Mouse (Mus musculus): Measurements from ENCODE around the gene Col4a1. TPM values are rescaled to one million over a fixed set of nuclear protein-coding genes. Genes with fewer than 3 reads are reported as not detected.
A peak's percentile ranks its signal among the peaks of the same experiment; 100 is the strongest.

Col4a1 gene
- total RNA-seq, 2 experiments from 2014 or later = 108 to 117 TPM

GRCm38 (mm10) chr8:11333746-11334145 is 21.1 kb upstream of the Col4a1 start:
- no peak for DNase-seq (ENCODE audit: low spot score in 2 of 2)

DNA sequence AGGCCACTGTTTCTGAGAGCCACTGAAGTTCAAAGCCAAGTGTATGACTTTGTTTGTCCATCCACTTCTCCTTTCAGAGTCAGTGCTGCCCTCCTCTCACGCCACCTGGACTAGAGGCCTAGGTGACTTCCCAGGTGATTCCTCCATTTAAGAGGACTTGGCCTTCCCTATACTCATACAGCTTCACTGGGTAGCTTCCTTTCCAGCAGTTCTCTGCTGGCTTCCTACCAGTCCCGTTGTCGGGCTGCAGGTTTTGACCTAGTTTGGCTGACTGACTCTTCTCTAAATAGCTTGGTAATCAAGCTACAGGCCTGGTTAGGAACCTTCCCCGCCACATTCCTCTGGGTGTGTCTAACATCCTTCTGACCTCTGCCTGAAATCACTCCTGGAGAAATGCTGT is 18.9 kb upstream of the Col4a1 start:
- no peak for DNase-seq (ENCODE audit: low spot score in 2 of 2)

GRCm38 (mm10) chr8:11327722-11328417 is 15.2 kb upstream of the Col4a1 start:
- no peak for DNase-seq (ENCODE audit: low spot score in 2 of 2)

DNA sequence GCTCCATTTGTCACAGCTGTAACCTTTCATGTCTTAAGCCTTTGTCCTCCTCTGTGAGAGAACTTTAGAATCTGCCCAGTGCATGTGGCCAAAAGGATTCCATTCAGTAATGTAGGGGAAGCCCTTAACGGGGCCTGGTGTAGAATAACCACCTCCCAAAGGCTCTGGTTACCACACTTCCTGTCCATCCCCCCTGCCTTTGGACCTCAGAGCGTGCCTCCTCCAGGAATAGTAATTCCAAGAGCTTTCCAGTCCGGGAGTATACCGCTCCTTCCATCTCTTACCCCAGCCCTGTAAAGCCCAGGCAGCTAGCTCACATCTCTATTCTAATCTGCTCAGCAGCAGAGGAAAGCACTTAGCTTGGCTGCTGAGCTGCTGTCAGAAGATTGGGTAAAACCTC is 14.7 kb upstream of the Col4a1 start:
- no peak for DNase-seq (ENCODE audit: low spot score in 2 of 2)

DNA sequence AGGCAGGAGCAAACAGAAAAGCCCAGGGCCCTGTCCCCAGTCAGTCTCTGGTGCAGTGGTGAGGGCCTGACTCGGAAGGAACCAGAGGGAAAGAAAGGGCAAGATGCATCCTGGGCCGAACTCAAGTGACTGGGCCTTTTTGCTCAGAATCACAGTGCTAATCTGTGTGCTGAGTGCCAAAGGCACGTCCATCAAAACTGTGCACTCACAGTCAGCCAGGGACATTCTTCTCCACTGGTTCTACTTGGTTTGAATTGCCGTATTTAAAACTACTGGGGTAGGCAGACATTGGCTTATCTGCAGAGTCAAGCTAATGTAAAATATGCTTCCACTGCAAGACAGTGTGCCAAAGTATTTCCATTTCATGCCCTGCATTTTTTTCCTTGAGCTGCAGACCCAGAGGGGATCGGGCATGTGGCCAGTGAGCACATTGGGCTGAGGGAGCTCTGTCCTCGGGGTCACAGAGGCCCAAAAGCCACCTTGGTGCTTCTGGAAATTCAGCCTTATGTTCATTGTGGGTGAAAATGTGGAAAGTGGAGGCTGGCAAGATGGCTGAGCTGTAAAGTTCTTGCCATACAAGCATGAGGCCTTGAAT is 12.3 kb upstream of the Col4a1 start:
- DNase-seq (ENCODE audit: low spot score in 2 of 2) = no peak

DNA sequence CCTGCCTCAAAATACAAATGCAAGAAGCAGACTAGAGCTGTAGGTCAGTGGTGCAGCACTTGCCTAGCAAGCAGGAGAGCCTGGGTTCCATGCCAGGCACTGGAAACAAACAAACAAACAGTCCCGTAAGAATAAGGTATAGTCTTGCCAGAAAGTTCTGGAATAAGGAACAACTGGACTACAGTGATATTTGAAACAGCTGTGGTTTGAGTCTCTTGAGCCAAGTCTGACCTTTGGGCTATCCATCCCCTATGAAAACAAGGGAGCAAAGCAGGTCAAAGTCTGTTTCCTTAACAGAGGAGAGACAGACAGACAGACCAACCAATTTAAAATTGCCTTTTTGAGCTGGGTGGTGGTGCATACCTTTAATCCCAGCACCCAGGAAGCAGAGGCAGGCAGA is 11.1 kb upstream of the Col4a1 start:
- no peak for DNase-seq (ENCODE audit: low spot score in 2 of 2)

DNA sequence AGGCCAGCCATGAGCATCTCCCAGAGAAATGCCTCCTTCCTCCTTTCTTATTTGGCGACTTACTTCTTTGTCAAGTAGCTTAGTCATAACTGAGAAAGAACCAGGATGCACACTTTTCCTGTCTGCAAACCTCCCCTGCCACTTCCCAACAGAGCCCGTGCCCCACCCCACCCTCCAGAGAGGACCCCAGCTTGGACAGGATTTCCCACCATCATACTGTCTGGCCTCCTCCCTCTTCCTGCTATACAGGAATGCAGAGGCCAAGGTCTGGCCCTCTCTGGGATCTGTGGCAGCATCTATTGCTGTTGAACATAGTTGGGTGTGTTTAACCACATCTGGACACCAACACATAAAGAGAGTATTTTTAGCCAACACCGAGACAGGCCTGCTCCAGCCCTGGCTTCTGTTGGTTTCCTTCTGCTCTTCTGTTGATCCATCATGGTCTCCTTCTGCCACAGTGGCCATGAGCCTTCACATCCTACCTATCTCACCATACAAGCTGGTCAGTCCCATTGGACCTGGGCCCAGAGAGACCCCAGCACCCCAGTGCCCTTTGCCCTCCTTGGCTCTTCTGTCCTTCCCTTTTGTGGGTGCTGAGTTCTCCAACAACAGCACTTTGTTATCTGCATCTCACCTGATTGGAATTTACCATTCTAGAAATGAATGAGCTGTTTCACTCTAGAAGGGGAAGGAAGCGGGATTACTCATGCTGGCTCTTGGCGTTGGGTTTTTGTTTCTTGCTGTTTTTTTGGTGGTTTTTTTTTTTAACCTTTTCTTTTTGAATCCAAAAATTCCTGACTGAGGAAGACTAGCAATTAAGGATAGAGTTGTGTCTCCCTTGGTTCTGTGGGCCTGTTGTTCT is 10.3 kb upstream of the Col4a1 start:
- no peak for DNase-seq (ENCODE audit: low spot score in 2 of 2)

GRCm38 (mm10) chr8:11321841-11322240 is 9.2 kb upstream of the Col4a1 start:
- no peak for DNase-seq (ENCODE audit: low spot score in 2 of 2)

DNA sequence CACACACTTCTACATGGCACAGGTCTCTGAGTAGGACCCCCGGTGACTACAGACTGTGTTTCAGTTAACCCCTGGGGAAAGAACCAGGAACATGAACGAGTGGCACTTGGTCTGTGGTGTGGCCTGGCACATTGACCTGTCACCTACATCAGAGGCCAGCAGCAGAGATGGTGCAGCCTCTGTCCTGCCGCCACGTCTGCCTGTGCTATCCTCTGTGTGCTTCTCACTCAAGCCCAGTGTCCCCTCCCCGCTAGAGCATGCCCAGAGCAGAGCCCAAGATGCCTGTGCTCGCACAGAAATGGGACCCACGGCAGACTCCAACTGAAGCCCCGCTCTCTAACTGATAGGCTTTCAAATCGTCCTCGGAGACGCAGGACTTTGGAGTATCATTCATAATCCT is 6.8 kb upstream of the Col4a1 start:
- DNase-seq (ENCODE audit: low spot score in 2 of 2) = no peak

- DNase-seq (ENCODE audit: low spot score in 2 of 2) = no peak
Measured at GRCm38 (mm10) chr8:11316118-11316517, 3.5 kb upstream of the Col4a1 start.

DNA sequence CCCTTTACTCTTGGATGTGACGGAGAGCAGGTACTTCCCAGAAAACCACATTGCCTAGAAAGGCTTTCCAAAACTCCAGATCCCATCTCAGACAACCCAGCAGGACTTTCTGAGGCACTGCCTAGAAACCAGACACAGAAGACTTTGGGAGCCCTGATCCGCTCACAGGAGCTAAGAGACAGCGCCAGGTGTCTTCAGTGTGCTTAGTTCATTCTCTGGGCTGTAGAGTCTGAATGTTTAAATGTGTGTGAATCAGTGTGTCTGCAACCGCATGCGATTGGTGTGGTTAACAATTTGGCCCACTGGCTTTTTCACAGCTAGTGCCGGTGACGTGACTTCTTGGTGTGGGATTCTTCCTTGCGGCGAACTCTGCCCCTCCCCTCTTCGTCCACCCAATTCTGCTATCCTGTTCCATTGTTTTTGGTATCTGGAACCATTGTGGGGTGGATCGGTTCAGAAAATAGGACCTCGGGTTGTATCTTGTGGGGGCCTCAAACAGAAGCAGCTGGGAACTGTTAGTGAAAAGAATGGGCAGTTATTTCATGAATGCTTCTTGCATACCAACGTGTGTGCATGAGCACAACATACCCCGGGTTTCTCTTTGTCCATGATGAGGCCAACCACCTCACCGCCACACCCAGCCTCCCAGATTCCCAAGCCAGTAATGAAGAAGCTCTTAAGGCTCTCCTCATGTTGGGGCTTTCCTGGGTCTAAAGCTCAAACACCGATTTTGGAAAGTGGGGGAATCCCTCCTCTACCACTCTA is 2.7 kb upstream of the Col4a1 start:
- no peak for DNase-seq (ENCODE audit: low spot score in 2 of 2)

- no peak for DNase-seq (ENCODE audit: low spot score in 2 of 2)
Measured at GRCm38 (mm10) chr8:11314613-11315012, 2.0 kb upstream of the Col4a1 start.

- peak in 1 of 2 experiments; percentile 22 for DNase-seq (ENCODE audit: low spot score in 2 of 2)
Measured at GRCm38 (mm10) chr8:11313176-11314111, 818 bp upstream of the Col4a1 start.

DNA sequence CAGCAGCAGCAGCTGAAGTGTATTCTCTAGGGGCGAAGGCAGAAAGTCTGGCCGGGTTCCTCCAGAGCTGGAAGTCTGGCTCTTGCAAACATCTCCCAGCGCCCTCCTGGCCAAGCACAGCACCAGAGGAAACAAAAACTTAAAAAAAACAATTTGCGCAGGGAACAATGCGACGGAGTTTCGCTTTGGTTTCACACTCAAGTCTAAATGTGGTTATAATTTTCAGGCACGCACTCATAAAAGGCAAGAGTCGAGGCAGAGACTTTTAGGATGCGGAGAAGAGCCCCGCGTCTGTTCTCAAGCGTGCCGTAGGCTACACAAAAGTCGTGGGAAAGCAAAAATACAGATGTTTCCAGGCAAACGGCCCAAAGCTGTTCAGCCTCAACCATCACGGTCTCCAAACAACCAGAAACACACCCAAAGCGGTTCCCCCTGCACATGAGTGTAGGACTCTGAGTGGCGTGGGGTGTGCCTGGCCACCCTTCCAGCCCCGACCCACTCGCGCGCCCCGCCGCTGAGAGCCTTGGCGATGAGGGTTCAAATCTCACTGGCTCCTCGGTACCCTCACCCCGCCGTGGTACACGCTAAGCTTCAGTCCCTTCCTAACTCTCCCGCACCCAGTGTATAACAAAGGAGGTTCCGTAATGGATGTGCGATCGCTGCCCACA is 811 bp downstream of the Col4a1 start:
- no peak for DNase-seq (ENCODE audit: low spot score in 2 of 2)

DNA sequence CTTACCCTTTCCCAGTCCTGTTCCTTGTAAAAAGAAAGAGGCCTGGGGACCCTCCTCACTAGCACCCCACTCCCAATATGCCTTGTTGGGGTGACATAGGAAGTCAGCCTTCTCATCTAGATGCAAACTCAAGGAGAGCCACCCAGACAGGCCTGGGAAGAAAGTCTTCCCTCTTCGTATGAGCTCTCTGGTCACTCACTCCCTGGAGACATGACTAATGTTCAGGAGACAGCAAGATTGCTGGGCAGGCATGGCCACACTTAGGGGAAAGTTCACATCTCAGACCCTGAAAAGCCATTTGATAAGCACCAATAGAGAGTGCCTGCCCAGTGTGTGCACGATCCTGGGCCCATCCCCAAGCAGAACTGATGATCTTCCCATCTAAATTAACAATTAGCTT is 2.6 kb downstream of the Col4a1 start:
- no peak for DNase-seq (ENCODE audit: low spot score in 2 of 2)

DNA sequence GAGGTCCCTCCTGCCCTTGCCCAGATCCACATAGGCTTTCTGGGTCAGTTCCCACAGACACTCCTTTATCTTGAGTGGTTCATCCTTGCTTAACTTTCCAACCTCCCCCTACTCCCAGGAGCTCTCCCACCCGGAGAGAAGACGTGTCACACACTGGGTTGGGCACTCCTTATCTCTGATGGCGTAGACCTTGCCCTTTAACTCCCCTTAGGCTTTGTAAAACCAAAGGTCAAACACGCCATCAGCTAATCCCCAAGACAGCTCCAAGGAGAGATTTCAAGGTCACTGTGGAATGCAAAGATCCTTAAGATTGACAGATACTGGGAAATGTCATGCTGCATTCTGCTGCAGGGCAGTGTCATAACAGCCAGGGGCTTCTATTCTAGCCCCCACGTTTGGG is 3.4 kb downstream of the Col4a1 start:
- DNase-seq (ENCODE audit: low spot score in 2 of 2) = no peak

DNA sequence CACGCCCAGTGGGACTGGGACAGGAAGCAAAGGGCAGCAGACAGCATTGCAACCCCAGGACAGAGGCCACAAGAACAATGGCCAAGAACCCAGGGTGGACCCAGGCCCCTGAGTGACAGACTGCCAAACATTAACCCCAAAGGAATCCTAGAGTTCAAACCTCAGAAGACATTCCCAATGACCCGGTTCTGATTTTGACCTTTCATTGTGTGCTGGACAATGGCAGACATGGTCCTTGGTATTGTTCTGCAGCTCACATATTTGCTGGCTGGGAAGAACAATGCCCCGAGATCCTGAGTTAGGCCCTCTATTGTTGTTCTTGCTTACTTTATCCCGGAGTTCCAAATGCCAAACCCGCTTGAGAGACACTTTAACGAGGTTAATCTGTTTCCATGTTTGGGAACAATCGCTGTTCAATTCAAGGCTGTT is 4.0 kb downstream of the Col4a1 start:
- DNase-seq (ENCODE audit: low spot score in 2 of 2) = no peak

DNA sequence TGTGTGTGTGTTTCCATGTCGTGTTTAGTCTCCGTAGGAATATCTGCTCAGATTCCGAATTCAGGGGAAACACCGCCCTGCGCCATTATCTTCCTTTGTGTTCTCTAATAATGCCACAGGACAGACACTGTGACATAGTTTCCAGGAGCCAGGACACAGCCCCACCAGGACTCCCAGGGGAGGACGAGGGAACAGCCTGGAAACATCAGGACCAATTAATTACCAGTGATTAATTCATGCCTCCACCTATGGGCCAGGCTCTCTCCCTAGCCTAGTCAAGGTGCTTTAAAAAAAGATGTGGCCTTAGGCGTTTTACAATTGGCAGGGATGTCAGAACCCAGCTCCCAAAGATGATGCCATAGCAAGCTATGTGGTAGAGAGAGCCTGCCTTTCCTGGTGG is 5.2 kb downstream of the Col4a1 start:
- DNase-seq (ENCODE audit: low spot score in 2 of 2) = no peak

GRCm38 (mm10) chr8:11305539-11305938 is 7.1 kb downstream of the Col4a1 start:
- no peak for DNase-seq (ENCODE audit: low spot score in 2 of 2)
